Mouse (Mus musculus) testis, adult 2 months (tissue): ENCODE data around the gene Olfr725.

Experiments used
- CTCF ChIP-seq: fragments of 200-500 bp; IDR thresholded peaks from 2 replicates; pipeline ENCODE4 v1.5.1; 2012; ENCODE audit warnings: low read depth, mild to moderate bottlenecking, inconsistent platforms, low read length, moderate library complexity; ENCODE audit not compliant: control insufficient read depth, insufficient read depth, insufficient replicate concordance
- POLR2A ChIP-seq: fragments of 200-500 bp; IDR thresholded peaks from 2 replicates; pipeline ENCODE4 v1.6.1; 2012; ENCODE audit warnings: low read depth, mild to moderate bottlenecking, inconsistent platforms, low read length, moderate library complexity; ENCODE audit not compliant: control insufficient read depth

GRCm38 (mm10) chr14:50061179-50061578, 21.0 kb upstream of the Olfr725 start:
- TF ChIP-seq POLR2A (no peak), CTCF (no peak)
